27 mouse cellular contexts compared by ENCODE assay signal in the genomic region with DNA sequence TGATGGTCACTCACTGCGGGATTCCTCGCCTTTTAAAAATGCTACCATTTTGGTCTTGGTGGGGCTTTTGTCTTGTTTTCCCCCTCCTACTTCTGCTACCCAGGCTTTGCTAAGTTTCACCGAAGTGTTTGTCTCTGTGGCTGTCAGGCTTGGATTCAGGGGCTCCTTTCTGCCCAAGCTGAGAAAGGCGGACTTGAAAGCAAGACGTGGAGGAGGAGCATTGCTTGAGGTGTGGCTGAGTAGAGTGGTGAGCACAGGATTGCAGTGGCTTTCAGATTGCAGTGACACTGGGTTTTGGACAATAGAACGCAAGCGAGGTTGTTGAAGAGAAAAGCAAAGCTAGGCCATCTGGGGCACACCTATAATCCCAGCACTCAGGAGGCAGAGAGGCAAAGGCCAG.
"Had no signal": no experiment of that assay in that cellular context is flagged by ENCODE, and none has a peak within 500 bp of the region (broad histone marks: within the 10 kb centered on the region; RNA-seq: fewer than 3 reads in every experiment).

No protein-coding gene starts in this region.

- H3K4me1 ChIP-seq: hindbrain, embryonic 10.5 days; hindbrain, embryonic 12.5 days; limb, embryonic 13.5 days; limb, embryonic 15.5 days had no signal

- H3K9me3 ChIP-seq: heart, embryonic 12.5 days; hindbrain, embryonic 10.5 days; hindbrain, embryonic 12.5 days; intestine, embryonic 15.5 days; limb, embryonic 13.5 days; limb, embryonic 15.5 days; liver, embryonic 12.5 days had no signal

- H3K27me3 ChIP-seq: heart, embryonic 12.5 days; hindbrain, embryonic 12.5 days; intestine, embryonic 15.5 days; limb, embryonic 13.5 days; limb, embryonic 15.5 days; liver, embryonic 12.5 days had no signal

- ATAC-seq: hindbrain, embryonic 16.5 days; inflammation-experienced regulatory T-cells, adult 6 months; intestine, embryonic 15.5 days; intestine, postnatal 0 days; liver, embryonic 12.5 days had no signal

- H3K4me2 ChIP-seq: heart, embryonic 12.5 days; hindbrain, embryonic 12.5 days; hindbrain, embryonic 14.5 days; intestine, embryonic 15.5 days; limb, embryonic 13.5 days; limb, embryonic 15.5 days; liver, embryonic 12.5 days had no signal

- H3K27ac ChIP-seq: gastrocnemius, adult 2 months; heart, adult 2 months; hindbrain, embryonic 10.5 days; hindbrain, embryonic 12.5 days; hindbrain, embryonic 14.5 days; intestine, embryonic 15.5 days; layer of hippocampus, adult 2 months; limb, embryonic 13.5 days; limb, embryonic 15.5 days; liver, embryonic 12.5 days; liver, embryonic 14.5 days had no signal

- DNase-seq: gastrocnemius, adult 2 months; gastrocnemius, postnatal 10 days; gastrocnemius, postnatal 25 days; heart, adult 2 months; heart, postnatal 10 days; heart, postnatal 4 days; kidney, adult 18-20 months; kidney, adult 8-10 months; kidney, postnatal 10 days; kidney, postnatal 25 days; kidney, postnatal 4 days; layer of hippocampus, adult 9-11 months; layer of hippocampus, postnatal 36 days; left cerebral cortex, postnatal 4 days had no signal

- H3K9ac ChIP-seq: heart, embryonic 12.5 days; hindbrain, embryonic 12.5 days; hindbrain, embryonic 14.5 days; intestine, embryonic 15.5 days; limb, embryonic 13.5 days; limb, embryonic 15.5 days; liver, embryonic 12.5 days; liver, embryonic 14.5 days had no signal

- H3K4me3 ChIP-seq: gastrocnemius, adult 2 months; heart, adult 2 months; heart, embryonic 12.5 days; hindbrain, embryonic 10.5 days; hindbrain, embryonic 12.5 days; intestine, embryonic 15.5 days; layer of hippocampus, adult 2 months; limb, embryonic 13.5 days; limb, embryonic 15.5 days; liver, embryonic 12.5 days had no signal
